Mouse (Mus musculus): ENCODE data around the gene Six6. TPM values are rescaled to one million over a fixed set of nuclear protein-coding genes. Genes with fewer than 3 reads are reported as not detected.
A peak's percentile ranks its signal among the peaks of the same experiment; 100 is the strongest.

The Six6 gene
- total and polyA plus RNA-seq, 3 experiments: not detected

DNA sequence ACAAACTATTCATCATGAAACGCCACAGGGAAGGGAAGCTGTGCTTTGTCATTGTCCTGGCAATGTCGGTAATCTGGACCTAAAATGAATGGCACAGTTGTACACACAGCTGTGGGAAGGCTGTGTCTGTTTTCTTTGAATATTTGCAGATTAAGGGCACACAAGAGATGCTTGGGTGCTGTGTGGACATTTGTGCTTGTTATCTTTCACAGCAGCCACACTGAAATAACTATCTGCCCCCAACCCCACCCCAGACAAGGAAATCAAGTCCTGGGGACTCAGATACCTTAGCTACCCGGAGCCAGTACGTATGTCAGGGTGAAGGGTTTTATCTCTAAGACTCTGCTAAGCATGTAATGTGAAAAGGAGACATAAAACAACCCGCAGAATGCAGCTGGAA lies 39.5 kb downstream of the Six6 start:
- Histone ChIP-seq H3K9ac (ENCODE audit: control insufficient read depth, low read depth, low read length, poor library complexity, severe bottlenecking) (no peak overlapping the region), H3K27ac (ENCODE audit: control insufficient read depth, low read depth, low read length) (no peak overlapping the region), H3K9me3 (replicated peaks; ENCODE audit: insufficient read depth, low read length) (no peaks in the 10 kb centered on the region), H3K36me3 (ENCODE audit: control insufficient read depth in 1 of 2, insufficient read depth in 2 of 2, low read length in 2 of 2) (no peaks in the 10 kb centered on the region; a peak in 1 of 4 replicates), H3K27me3 (ENCODE audit: control insufficient read depth in 1 of 2, insufficient read depth in 2 of 2, low read length in 2 of 2) (peaks cover 7 to 12% of the 10 kb centered on the region in 2 experiments), H3K4me1 (ENCODE audit: control insufficient read depth in 1 of 2, insufficient read depth in 2 of 2, low read length in 2 of 2) (no peaks in the 10 kb centered on the region), H3K79me2 (ENCODE audit: control insufficient read depth, insufficient read depth, low read length, poor library complexity) (no peaks in the 10 kb centered on the region), H3K4me3 (ENCODE audit: control insufficient read depth in 1 of 2, insufficient read depth in 1 of 2, low read depth in 2 of 2, low read length in 2 of 2) (no peak overlapping the region)
- peak; percentile 6 for DNase-seq (ENCODE audit: low read depth, low spot score)
- TF ChIP-seq RCOR1 (IDR thresholded peaks at IDR 0.05; ENCODE audit: low read depth, low read length) (no peak), GABPA (IDR thresholded peaks at IDR 0.05; ENCODE audit: low read depth, low read length) (no peak), ZMIZ1 (IDR thresholded peaks at IDR 0.05; ENCODE audit: low read depth, low read length) (no peak), ELF1 (IDR thresholded peaks at IDR 0.05; ENCODE audit: low read depth, low read length) (no peak), MAX (IDR thresholded peaks at IDR 0.05; ENCODE audit: low read length) (no peak), TAL1 (IDR thresholded peaks at IDR 0.05; ENCODE audit: low read length) (no peak), KAT2A (conservative IDR thresholded peaks at IDR 0.05; ENCODE audit: low read depth, low read length) (no peak), EP300 (IDR thresholded peaks at IDR 0.05; ENCODE audit: low read depth in 1 of 2, low read length in 2 of 2) (no peak), CHD2 (IDR thresholded peaks at IDR 0.05; ENCODE audit: low read length) (no peak), POLR2AphosphoS5 (IDR thresholded peaks at IDR 0.05; ENCODE audit: borderline replicate concordance, low read depth, low read length) (no peak), NRF1 (IDR thresholded peaks at IDR 0.05; ENCODE audit: insufficient read depth, low read depth, low read length, poor library complexity, severe bottlenecking) (no peak), SMC3 (IDR thresholded peaks at IDR 0.05; ENCODE audit: low read depth, low read length) (no peak)

DNA sequence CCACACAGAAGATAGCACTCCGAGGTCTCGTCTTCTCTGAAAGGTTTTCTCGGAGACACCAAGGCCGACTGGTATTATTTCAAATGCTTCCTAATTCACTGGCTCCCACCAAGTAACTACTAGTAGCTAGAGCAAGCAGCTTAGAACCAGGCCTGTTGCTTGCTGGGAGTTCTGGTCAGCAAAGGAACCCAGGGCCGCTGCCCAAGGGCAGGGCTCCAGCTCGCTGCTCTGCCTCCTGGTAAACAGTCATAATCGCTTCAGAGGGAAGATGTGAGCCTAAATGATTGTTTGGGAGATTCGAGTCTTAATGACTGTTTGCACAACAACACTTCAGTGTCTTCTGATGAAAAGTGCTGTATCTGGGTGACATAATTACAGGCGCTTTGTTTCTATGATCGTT lies 42.9 kb downstream of the Six6 start:
- TF ChIP-seq MEF2A (IDR thresholded peaks at IDR 0.05; ENCODE audit: extremely low read depth, insufficient replicate concordance, low read depth, low read length, poor library complexity, severe bottlenecking): no peak
- no peak for TF ChIP-seq POLR2AphosphoS5 (IDR thresholded peaks at IDR 0.05; ENCODE audit: borderline replicate concordance, low read depth, low read length)
- TF ChIP-seq TBP (IDR thresholded peaks at IDR 0.05; ENCODE audit: low read depth, low read length): no peak
- no peak for TF ChIP-seq MAFK (IDR thresholded peaks at IDR 0.05; ENCODE audit: borderline replicate concordance, low read depth, low read length)
- no peak for TF ChIP-seq MYB (IDR thresholded peaks at IDR 0.05; ENCODE audit: low read depth, low read length)
- no peak for TF ChIP-seq NELFE (IDR thresholded peaks at IDR 0.05; ENCODE audit: low read depth, low read length)
- TF ChIP-seq CHD2 (IDR thresholded peaks at IDR 0.05; ENCODE audit: low read length): no peak
- no peak for TF ChIP-seq GABPA (IDR thresholded peaks at IDR 0.05; ENCODE audit: low read depth, low read length)
- no peak for TF ChIP-seq HCFC1 (IDR thresholded peaks at IDR 0.05; ENCODE audit: low read depth, low read length)
- no peak for TF ChIP-seq RAD21 (IDR thresholded peaks at IDR 0.05; ENCODE audit: low read depth, low read length)
- no peak for TF ChIP-seq NRF1 (IDR thresholded peaks at IDR 0.05; ENCODE audit: insufficient read depth, low read depth, low read length, poor library complexity, severe bottlenecking)
- TF ChIP-seq MAX (IDR thresholded peaks at IDR 0.05; ENCODE audit: low read length): no peak
- TF ChIP-seq BHLHE40 (IDR thresholded peaks at IDR 0.05; ENCODE audit: borderline replicate concordance, low read depth, low read length): no peak
- TF ChIP-seq EP300 (IDR thresholded peaks at IDR 0.05; ENCODE audit: low read depth in 1 of 2, low read length in 2 of 2): no peak
- TF ChIP-seq CHD1 (IDR thresholded peaks at IDR 0.05; ENCODE audit: low read depth, low read length): no peak
- no peak for TF ChIP-seq MAZ (IDR thresholded peaks at IDR 0.05; ENCODE audit: low read depth, low read length)
- TF ChIP-seq CTCF (IDR thresholded peaks at IDR 0.05 in 2 of 3, conservative IDR thresholded peaks at IDR 0.05 in 1 of 3; ENCODE audit: control insufficient read depth in 1 of 3, insufficient read depth in 1 of 3, low read depth in 2 of 3, low read length in 3 of 3, poor library complexity in 1 of 3, severe bottlenecking in 1 of 3): no peak
- TF ChIP-seq TCF12 (IDR thresholded peaks at IDR 0.05; ENCODE audit: low read depth, low read length): no peak
- H3K4me3 ChIP-seq (ENCODE audit: control insufficient read depth in 1 of 2, insufficient read depth in 1 of 2, low read depth in 2 of 2, low read length in 2 of 2): no peak overlapping the region
- H3K9ac ChIP-seq (ENCODE audit: control insufficient read depth, low read depth, low read length, poor library complexity, severe bottlenecking): no peak overlapping the region
- no peak for DNase-seq (ENCODE audit: low read depth, low spot score)
- H3K4me1 ChIP-seq (ENCODE audit: control insufficient read depth in 1 of 2, insufficient read depth in 2 of 2, low read length in 2 of 2): no peaks in the 10 kb centered on the region
- H3K27me3 ChIP-seq (ENCODE audit: control insufficient read depth in 1 of 2, insufficient read depth in 2 of 2, low read length in 2 of 2): peaks cover 9 to 17% of the 10 kb centered on the region in 2 experiments
- H3K36me3 ChIP-seq (ENCODE audit: control insufficient read depth in 1 of 2, insufficient read depth in 2 of 2, low read length in 2 of 2): no peaks in the 10 kb centered on the region
- H3K79me2 ChIP-seq (ENCODE audit: control insufficient read depth, insufficient read depth, low read length, poor library complexity): no peaks in the 10 kb centered on the region
- no peaks in the 10 kb centered on the region for H3K9me3 ChIP-seq (replicated peaks; ENCODE audit: insufficient read depth, low read length)
- H3K27ac ChIP-seq (ENCODE audit: control insufficient read depth, low read depth, low read length): no peak overlapping the region

Measured in MEL (cell line).